Mouse (Mus musculus) layer of hippocampus, postnatal 14 days (tissue): ENCODE data around the gene Add1. TPM values are rescaled to one million over a fixed set of nuclear protein-coding genes. Genes with fewer than 3 reads are reported as not detected.

Source experiments
- DNase-seq, 2 experiments: peaks; one replicate each; pipeline ENCODE4 v3.0.0; 2021 to 2022; ENCODE audit warnings: low spot score in 2 of 2, mixed read lengths in 1 of 2
- total RNA-seq, 2 experiments: library from RNA; stranded (reverse); gene quantifications; 2 replicates each; pipeline ENCODE4 v1.2.3; 2021

Add1 gene
- total RNA-seq, 2 experiments from 2014 or later: 376 to 400 TPM

- DNase-seq: no peak
Observed at GRCm38 (mm10) chr5:34593202-34593727, 19.8 kb downstream of the Add1 start.

GRCm38 (mm10) chr5:34604576-34604975 is 31.1 kb downstream of the Add1 start:
- DNase-seq: no peak

- DNase-seq: peak in 1 of 2 experiments; percentile 22
Observed at GRCm38 (mm10) chr5:34607100-34607880, 33.8 kb downstream of the Add1 start.

GRCm38 (mm10) chr5:34608226-34608625 is 34.8 kb downstream of the Add1 start:
- DNase-seq: no peak

GRCm38 (mm10) chr5:34609966-34610365 is 36.5 kb downstream of the Add1 start:
- DNase-seq: no peak

GRCm38 (mm10) chr5:34632996-34633395 is 59.5 kb downstream of the Add1 start:
- no peak for DNase-seq

GRCm38 (mm10) chr5:34633641-34634040 is 60.2 kb downstream of the Add1 start:
- no peak for DNase-seq

GRCm38 (mm10) chr5:34634746-34635400 is 61.4 kb downstream of the Add1 start:
- no peak for DNase-seq

GRCm38 (mm10) chr5:34635665-34636192 is 62.3 kb downstream of the Add1 start:
- DNase-seq: no peak

- peak; percentile 79 to 85 for DNase-seq
Observed at GRCm38 (mm10) chr5:34636481-34637287, 63.2 kb downstream of the Add1 start, which contains the start of gene Mfsd10. TSS of gene Mfsd10 (minus strand) at chr5:34637212.

GRCm38 (mm10) chr5:34637591-34638156 is 64.2 kb downstream of the Add1 start:
- DNase-seq: no peak

GRCm38 (mm10) chr5:34641991-34642390 is 68.5 kb downstream of the Add1 start:
- DNase-seq: no peak

- peak; percentile 27 to 60 for DNase-seq
Observed at GRCm38 (mm10) chr5:34642932-34643331, 69.5 kb downstream of the Add1 start.

- DNase-seq: peak; percentile 35 to 40
Observed at GRCm38 (mm10) chr5:34647581-34647980, 74.1 kb downstream of the Add1 start.

GRCm38 (mm10) chr5:34652961-34653360 is 79.5 kb downstream of the Add1 start:
- DNase-seq: no peak

- no peak for DNase-seq
Observed at GRCm38 (mm10) chr5:34654881-34655280, 81.4 kb downstream of the Add1 start.

GRCm38 (mm10) chr5:34657556-34657955 is 84.1 kb downstream of the Add1 start:
- DNase-seq: no peak

- peak; percentile 99 to 100 for DNase-seq
Observed at GRCm38 (mm10) chr5:34659686-34660590, 86.5 kb downstream of the Add1 start, which contains the start of the genes Nop14 and Grk4. TSS of gene Nop14 (minus strand) at chr5:34660148. TSS of gene Grk4 (plus strand) at chr5:34660379.

GRCm38 (mm10) chr5:34660591-34661130 is 87.2 kb downstream of the Add1 start:
- no peak for DNase-seq
